Mouse (Mus musculus) intestine, embryonic 16.5 days (tissue): ENCODE measurements around the gene Baiap2l1. TPM values are rescaled to one million over a fixed set of nuclear protein-coding genes. Genes with fewer than 3 reads are reported as not detected.

Experiments used
- ATAC-seq: fragments of 200-750 bp; cut with Nextera tagmentation; 2 replicates; pipeline ENCODE4 v1.8.0; 2017; ENCODE audit warnings: moderate TSS enrichment, moderate library complexity
- H3K27ac ChIP-seq: fragments of 300-500 bp; sonication (generic); 2 replicates; pipeline ENCODE4 v1.5.1; 2014; ENCODE audit warnings: mild to moderate bottlenecking, low read length
- H3K27me3 ChIP-seq: fragments of 300-500 bp; sonication (generic); replicated peaks from 2 replicates; pipeline ENCODE4 v1.6.1; 2014; ENCODE audit warnings: low read length, control low read depth, mixed read lengths; ENCODE audit not compliant: control insufficient read depth, insufficient read depth
- H3K36me3 ChIP-seq: fragments of 300-500 bp; sonication (generic); 2 replicates; pipeline ENCODE4 v1.6.1; 2014; ENCODE audit warnings: low read length, control low read depth; ENCODE audit not compliant: control insufficient read depth, insufficient read depth
- H3K4me1 ChIP-seq: fragments of 300-500 bp; sonication (generic); 2 replicates; pipeline ENCODE4 v1.6.1; 2014; ENCODE audit warnings: low read length, control low read depth, mixed read lengths; ENCODE audit not compliant: control insufficient read depth, insufficient read depth
- H3K4me2 ChIP-seq: fragments of 300-500 bp; sonication (generic); 2 replicates; pipeline ENCODE4 v1.6.1; 2014; ENCODE audit warnings: low read depth, low read length, control low read depth
- H3K4me3 ChIP-seq: fragments of 300-500 bp; sonication (generic); 2 replicates; pipeline ENCODE4 v1.5.1; 2014; ENCODE audit warnings: mild to moderate bottlenecking, low read length
- H3K9ac ChIP-seq: fragments of 300-500 bp; sonication (generic); 2 replicates; pipeline ENCODE4 v1.6.1; 2014; ENCODE audit warnings: low read depth, low read length
- H3K9me3 ChIP-seq: fragments of 300-500 bp; sonication (generic); 2 replicates; pipeline ENCODE4 v1.6.1; 2016; ENCODE audit warnings: low read length, control low read depth; ENCODE audit not compliant: control insufficient read depth
- WGBS: fragments of 180-500 bp; shearing (Covaris S2); extraction: QIAGEN DNeasy Blood & Tissue Kit; methylation state at CpG from one replicate; pipeline ENCODE4 v1.1.7; 2014; 5-methylcytosine and 5-hydroxymethylcytosine counted together
- polyA plus RNA-seq: library from polyadenylated mRNA; unstranded; fragments of >200 nt; fragmentation: Nextera tagmentation; extraction: Ambion mirVana; gene quantifications from 2 replicates; pipeline ENCODE4 v1.2.1, GENCODE M21; 2015

Gene Baiap2l1
- polyA plus RNA-seq, 1 experiment from 2014 or later = 32.0 TPM

GRCm38 (mm10) chr5:144254122-144254810, 103.6 kb downstream of the Baiap2l1 start:
- Histone ChIP-seq H3K4me2 (peak overlapping the region; percentile 53), H3K9me3 (0 out of 2 replicates have a peak, but pooled peaks cover 5% of the 10 kb centered on the region), H3K27me3 (no peaks in the 10 kb centered on the region), H3K4me1 (peaks cover 33% of the 10 kb centered on the region), H3K4me3 (peak overlapping the region; percentile 99), H3K36me3 (no peaks in the 10 kb centered on the region), H3K27ac (peak overlapping the region; percentile 69), H3K9ac (no peak overlapping the region)
- 51% methylated on average over 16 of the region's 16 CpGs for WGBS
- peak; percentile 79 for ATAC-seq

GRCm38 (mm10) chr5:144253212-144253611, 104.7 kb downstream of the Baiap2l1 start:
- Histone ChIP-seq H3K36me3 (no peaks in the 10 kb centered on the region), H3K4me1 (peaks cover 22% of the 10 kb centered on the region), H3K27ac (no peak overlapping the region), H3K4me3 (no peak overlapping the region), H3K9ac (no peak overlapping the region), H3K4me2 (no peak overlapping the region), H3K9me3 (0 out of 2 replicates have a peak, but pooled peaks cover 5% of the 10 kb centered on the region), H3K27me3 (no peaks in the 10 kb centered on the region)
- ATAC-seq = no peak
- WGBS = 70% methylated on average over 4 of the region's 4 CpGs

GRCm38 (mm10) chr5:144251876-144252577, 105.9 kb downstream of the Baiap2l1 start:
- no peak overlapping the region for H3K9ac ChIP-seq
- H3K4me2 ChIP-seq = no peak overlapping the region
- no peak overlapping the region for H3K27ac ChIP-seq
- H3K4me1 ChIP-seq = peaks cover 13% of the 10 kb centered on the region
- no peak for ATAC-seq
- 89% methylated on average over 13 of the region's 13 CpGs for WGBS
- no peaks in the 10 kb centered on the region for H3K36me3 ChIP-seq
- H3K4me3 ChIP-seq = no peak overlapping the region
- H3K9me3 ChIP-seq = 0 out of 2 replicates have a peak, but pooled peaks cover 5% of the 10 kb centered on the region
- H3K27me3 ChIP-seq = no peaks in the 10 kb centered on the region

GRCm38 (mm10) chr5:144249871-144250270, 108.0 kb downstream of the Baiap2l1 start:
- Histone ChIP-seq H3K27ac (no peak overlapping the region), H3K4me1 (peaks cover 10% of the 10 kb centered on the region; the same call in 1 of the 2 replicates), H3K9me3 (0 out of 2 replicates have a peak, but pooled peaks cover 5% of the 10 kb centered on the region), H3K27me3 (no peaks in the 10 kb centered on the region), H3K4me3 (no peak overlapping the region), H3K36me3 (no peaks in the 10 kb centered on the region), H3K9ac (no peak overlapping the region), H3K4me2 (no peak overlapping the region)
- ATAC-seq = no peak
- 83% methylated on average over 3 of the region's 3 CpGs for WGBS

- 0 out of 2 replicates have a peak, but pooled peaks cover 5% of the 10 kb centered on the region for H3K9me3 ChIP-seq
- no peak overlapping the region for H3K4me3 ChIP-seq
- no peaks in the 10 kb centered on the region for H3K27me3 ChIP-seq
- no peak overlapping the region for H3K4me2 ChIP-seq
- H3K4me1 ChIP-seq = peaks cover 6% of the 10 kb centered on the region; the same call in 1 of the 2 replicates
- peak; percentile 66 for ATAC-seq
- 39% methylated on average over 10 of the region's 10 CpGs for WGBS
- H3K9ac ChIP-seq = no peak overlapping the region
- H3K27ac ChIP-seq = peak overlapping the region; percentile 23
- H3K36me3 ChIP-seq = no peaks in the 10 kb centered on the region
Observed at GRCm38 (mm10) chr5:144247906-144248585, 109.9 kb downstream of the Baiap2l1 start.

GRCm38 (mm10) chr5:144247307-144247706, 110.6 kb downstream of the Baiap2l1 start:
- no peaks in the 10 kb centered on the region for H3K27me3 ChIP-seq
- H3K9me3 ChIP-seq = 0 out of 2 replicates have a peak, but pooled peaks cover 5% of the 10 kb centered on the region
- peak overlapping the region; percentile 23 for H3K27ac ChIP-seq
- peaks cover 6% of the 10 kb centered on the region; the same call in 1 of the 2 replicates for H3K4me1 ChIP-seq
- H3K4me2 ChIP-seq = no peak overlapping the region
- no peak overlapping the region for H3K4me3 ChIP-seq
- H3K9ac ChIP-seq = no peak overlapping the region
- no peaks in the 10 kb centered on the region for H3K36me3 ChIP-seq
- 58% methylated on average over 10 of the region's 10 CpGs for WGBS
- peak; percentile 24; the same call in 1 of the 2 replicates for ATAC-seq

- H3K27me3 ChIP-seq = no peaks in the 10 kb centered on the region
- no peak overlapping the region for H3K4me2 ChIP-seq
- H3K4me3 ChIP-seq = no peak overlapping the region
- no peak for ATAC-seq
- H3K9me3 ChIP-seq = 0 out of 2 replicates have a peak, but pooled peaks cover 5% of the 10 kb centered on the region
- no peak overlapping the region for H3K27ac ChIP-seq
- H3K9ac ChIP-seq = no peak overlapping the region
- 49% methylated on average over 7 of the region's 7 CpGs for WGBS
- H3K36me3 ChIP-seq = no peaks in the 10 kb centered on the region
- H3K4me1 ChIP-seq = peaks cover 6% of the 10 kb centered on the region; the same call in 1 of the 2 replicates
Observed at GRCm38 (mm10) chr5:144246669-144247068, 111.2 kb downstream of the Baiap2l1 start.

- Histone ChIP-seq H3K9ac (no peak overlapping the region), H3K27ac (no peak overlapping the region), H3K36me3 (no peaks in the 10 kb centered on the region), H3K27me3 (no peaks in the 10 kb centered on the region), H3K4me1 (peaks cover 6% of the 10 kb centered on the region; the same call in 1 of the 2 replicates), H3K4me2 (no peak overlapping the region), H3K9me3 (0 out of 2 replicates have a peak, but pooled peaks cover 5% of the 10 kb centered on the region), H3K4me3 (no peak overlapping the region)
- 65% methylated on average over 2 of the region's 2 CpGs for WGBS
- no peak for ATAC-seq
Observed at GRCm38 (mm10) chr5:144245592-144245991, 112.3 kb downstream of the Baiap2l1 start.
